Mouse (Mus musculus) heart, adult 2 months (tissue): ENCODE results near the gene Dgkz.

Experiments used
- CTCF ChIP-seq: fragments of 200-600 bp; IDR thresholded peaks from 2 replicates; pipeline ENCODE4 v1.8.1; 2022; ENCODE audit warnings: antibody characterized with exemption, mild to moderate bottlenecking, moderate library complexity
- POLR2A ChIP-seq: fragments of 200-500 bp; IDR thresholded peaks from 2 replicates; pipeline ENCODE4 v1.6.1; 2011; ENCODE audit warnings: mild to moderate bottlenecking, low read depth, low read length, control low read depth; ENCODE audit not compliant: insufficient read depth

DNA sequence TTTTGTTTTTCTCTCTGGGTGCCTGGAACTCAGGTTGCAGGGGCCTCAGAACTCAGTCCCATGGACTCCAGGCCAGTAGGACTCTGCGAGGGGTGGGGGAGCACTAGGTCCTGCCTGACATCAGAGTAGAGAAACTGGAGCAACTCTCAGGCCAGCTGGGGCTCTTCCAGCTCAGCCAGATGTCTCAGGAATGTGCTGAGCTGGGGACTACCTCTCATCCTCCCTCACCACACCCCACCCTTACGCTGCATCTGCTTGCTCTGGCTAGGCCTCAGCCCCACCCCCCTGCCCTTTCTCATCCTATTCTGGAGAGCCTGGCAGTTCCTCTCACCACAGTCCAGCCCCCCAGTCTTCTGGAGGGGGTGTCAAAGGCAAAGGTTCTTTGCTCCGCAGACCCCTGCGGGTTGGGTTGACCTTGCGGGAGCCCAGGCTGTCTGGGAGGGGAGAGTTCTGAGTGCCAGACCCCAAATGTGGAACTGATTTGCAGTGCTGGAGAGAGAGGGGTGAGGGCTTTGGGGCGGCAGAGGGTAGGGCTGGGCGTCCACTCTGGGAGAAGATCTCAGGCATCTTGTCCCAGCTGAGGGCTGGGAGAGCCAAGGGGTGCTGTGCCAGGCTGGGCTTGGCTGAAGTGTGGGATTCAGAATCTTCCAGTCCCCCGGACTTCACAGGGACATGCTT is 37.2 kb upstream of the Dgkz start:
- TF ChIP-seq POLR2A (no peak), CTCF (no peak)
